Mouse (Mus musculus) megakaryocyte progenitor cell, adult 5-6 weeks (primary cell): ENCODE results near the gene Myh8. TPM values are rescaled to one million over a fixed set of nuclear protein-coding genes. Genes with fewer than 3 reads are reported as not detected.

ENCODE experiments used
- total RNA-seq, 2 experiments: library from RNA; stranded (forward) in 1 of 2; stranded (reverse) in 1 of 2; fragments of 157-497, 149-512 nt in 1 of 2; fragments of 200-1000 nt in 1 of 2; gene quantifications; 2 replicates each; pipeline versions ENCODE4 v1.2.3 to v1.2.4; 2015 to 2017

Myh8 gene
- total RNA-seq, 2 experiments from 2014 or later, result not detected

Other genes with a start within 250 kb of the Myh8 start
- 45.6 and 55.3 TPM in 2 replicates for gene Adprm, start 224.5 kb upstream of the Myh8 start, total RNA-seq (2015)
- gene Adprm, start 224.5 kb upstream of the Myh8 start, total RNA-seq (2017), result 29.0 and 38.4 TPM in 2 replicates
- gene Sco1, start 224.5 kb upstream of the Myh8 start, total RNA-seq (2015), result 16.4 and 17.4 TPM in 2 replicates
- 32.8 and 47.5 TPM in 2 replicates for gene Sco1, start 224.5 kb upstream of the Myh8 start, total RNA-seq (2017)
- not detected in 2 replicates for gene Myh3, start 198.8 kb upstream of the Myh8 start, total RNA-seq (2015)
- not detected in 2 replicates for gene Myh3, start 198.8 kb upstream of the Myh8 start, total RNA-seq (2017)
- gene Myh2, start 106.1 kb upstream of the Myh8 start, total RNA-seq (2015), result not detected in 2 replicates
- not detected in 2 replicates for gene Myh2, start 106.1 kb upstream of the Myh8 start, total RNA-seq (2017)
- gene Myh1, start 77.1 kb upstream of the Myh8 start, total RNA-seq (2015), result not detected in 2 replicates
- not detected in 2 replicates for gene Myh1, start 77.1 kb upstream of the Myh8 start, total RNA-seq (2017)
- gene Myh4, start 39.1 kb upstream of the Myh8 start, total RNA-seq (2015), result not detected in 2 replicates
- not detected in 2 replicates for gene Myh4, start 39.1 kb upstream of the Myh8 start, total RNA-seq (2017)
- gene Myh13, start 44.5 kb downstream of the Myh8 start, total RNA-seq (2015), result not detected in 2 replicates
- gene Myh13, start 44.5 kb downstream of the Myh8 start, total RNA-seq (2017), result not detected in 2 replicates
- gene Gas7, start 178.3 kb downstream of the Myh8 start, total RNA-seq (2015), result 10.0 and 15.0 TPM in 2 replicates
- gene Gas7, start 178.3 kb downstream of the Myh8 start, total RNA-seq (2017), result 8.7 and 13.2 TPM in 2 replicates